Mouse (Mus musculus): ENCODE results near the gene Lrrc45. TPM values are rescaled to one million over a fixed set of nuclear protein-coding genes. Genes with fewer than 3 reads are reported as not detected.

The Lrrc45 gene
- total and polyA plus RNA-seq, 3 experiments: 31.0 to 45.1 TPM; not detected in 1

- Histone ChIP-seq H3K4me1 (ENCODE audit: control insufficient read depth in 1 of 2, insufficient read depth in 2 of 2, low read length in 2 of 2) (no peaks in the 10 kb centered on the region), H3K27me3 (ENCODE audit: control insufficient read depth in 1 of 2, insufficient read depth in 2 of 2, low read length in 2 of 2) (no peaks in the 10 kb centered on the region), H3K4me3 (ENCODE audit: control insufficient read depth in 1 of 2, insufficient read depth in 1 of 2, low read depth in 2 of 2, low read length in 2 of 2) (no peak overlapping the region), H3K79me2 (ENCODE audit: control insufficient read depth, insufficient read depth, low read length, poor library complexity) (peaks cover 2% of the 10 kb centered on the region), H3K27ac (ENCODE audit: control insufficient read depth, low read depth, low read length) (no peak overlapping the region), H3K36me3 (ENCODE audit: control insufficient read depth in 1 of 2, insufficient read depth in 2 of 2, low read length in 2 of 2) (no peaks in the 10 kb centered on the region), H3K9ac (ENCODE audit: control insufficient read depth, low read depth, low read length, poor library complexity, severe bottlenecking) (no peak overlapping the region), H3K9me3 (replicated peaks; ENCODE audit: insufficient read depth, low read length) (no peaks in the 10 kb centered on the region)
- DNase-seq (ENCODE audit: low read depth, low spot score): no peak
- TF ChIP-seq ZC3H11A (IDR thresholded peaks at IDR 0.05; ENCODE audit: low read depth, low read length) (no peak), MXI1 (IDR thresholded peaks at IDR 0.05; ENCODE audit: low read depth, low read length) (no peak), POLR2AphosphoS5 (IDR thresholded peaks at IDR 0.05; ENCODE audit: borderline replicate concordance, low read depth, low read length) (no peak), POLR2AphosphoS2 (IDR thresholded peaks at IDR 0.05; ENCODE audit: low read length) (no peak), CHD2 (IDR thresholded peaks at IDR 0.05; ENCODE audit: low read length) (no peak), ETS1 (IDR thresholded peaks at IDR 0.05; ENCODE audit: low read depth, low read length) (no peak), UBTF (IDR thresholded peaks at IDR 0.05; ENCODE audit: borderline replicate concordance, insufficient read depth, low read depth, low read length) (no peak), RAD21 (IDR thresholded peaks at IDR 0.05; ENCODE audit: low read depth, low read length) (no peak), MAFK (IDR thresholded peaks at IDR 0.05; ENCODE audit: borderline replicate concordance, low read depth, low read length) (no peak), POLR2A (IDR thresholded peaks at IDR 0.05; ENCODE audit: control insufficient read depth in 1 of 2, insufficient read depth in 1 of 2, low read depth in 1 of 2, low read length in 2 of 2, poor library complexity in 1 of 2) (no peak), HCFC1 (IDR thresholded peaks at IDR 0.05; ENCODE audit: low read depth, low read length) (no peak), EP300 (IDR thresholded peaks at IDR 0.05; ENCODE audit: low read depth in 1 of 2, low read length in 2 of 2) (no peak), MAX (IDR thresholded peaks at IDR 0.05; ENCODE audit: low read length) (no peak), RCOR1 (IDR thresholded peaks at IDR 0.05; ENCODE audit: low read depth, low read length) (no peak)
Observed at GRCm38 (mm10) chr11:120707969-120708368, 5.8 kb upstream of the Lrrc45 start.

- Histone ChIP-seq H3K9ac (ENCODE audit: control insufficient read depth, low read depth, low read length, poor library complexity, severe bottlenecking) (no peak overlapping the region), H3K27me3 (ENCODE audit: control insufficient read depth in 1 of 2, insufficient read depth in 2 of 2, low read length in 2 of 2) (no peaks in the 10 kb centered on the region), H3K4me1 (ENCODE audit: control insufficient read depth in 1 of 2, insufficient read depth in 2 of 2, low read length in 2 of 2) (peaks cover 0 to under 1% of the 10 kb centered on the region in 2 experiments; a peak in 1 of 4 replicates), H3K79me2 (ENCODE audit: control insufficient read depth, insufficient read depth, low read length, poor library complexity) (peaks cover 15% of the 10 kb centered on the region), H3K36me3 (ENCODE audit: control insufficient read depth in 1 of 2, insufficient read depth in 2 of 2, low read length in 2 of 2) (no peaks in the 10 kb centered on the region), H3K9me3 (replicated peaks; ENCODE audit: insufficient read depth, low read length) (no peaks in the 10 kb centered on the region), H3K27ac (ENCODE audit: control insufficient read depth, low read depth, low read length) (no peak overlapping the region), H3K4me3 (ENCODE audit: control insufficient read depth in 1 of 2, insufficient read depth in 1 of 2, low read depth in 2 of 2, low read length in 2 of 2) (no peak overlapping the region)
- DNase-seq (ENCODE audit: low read depth, low spot score): no peak
- TF ChIP-seq UBTF (IDR thresholded peaks at IDR 0.05; ENCODE audit: borderline replicate concordance, insufficient read depth, low read depth, low read length) (no peak), GATA1 (IDR thresholded peaks at IDR 0.05; ENCODE audit: low read depth, low read length) (no peak), SIN3A (IDR thresholded peaks at IDR 0.05; ENCODE audit: low read length) (no peak), NELFE (IDR thresholded peaks at IDR 0.05; ENCODE audit: low read depth, low read length) (no peak)
Observed at GRCm38 (mm10) chr11:120709551-120709950, 4.2 kb upstream of the Lrrc45 start.

All from MEL (cell line).